Mouse (Mus musculus) thymus, adult 2 months (tissue): ENCODE measurements around the gene Adamts18. TPM values are rescaled to one million over a fixed set of nuclear protein-coding genes. Genes with fewer than 3 reads are reported as not detected.

Experiments used
- DNase-seq: peaks from one replicate; pipeline ENCODE4 v3.0.0; 2021
- H3K27ac ChIP-seq: fragments of 200-500 bp; 2 replicates; pipeline ENCODE4 v1.5.1; 2012; ENCODE audit warnings: low read length, control low read depth; ENCODE audit not compliant: control insufficient read depth, insufficient read depth
- H3K27me3 ChIP-seq: fragments of 200-500 bp; 2 replicates; pipeline ENCODE4 v1.6.1; 2012; ENCODE audit warnings: mild to moderate bottlenecking, low read length, moderate library complexity, mixed read lengths; ENCODE audit not compliant: control insufficient read depth, insufficient read depth
- H3K36me3 ChIP-seq: fragments of 200-500 bp; 2 replicates; pipeline ENCODE4 v1.6.1; 2012; ENCODE audit warnings: mild to moderate bottlenecking, low read length, moderate library complexity; ENCODE audit not compliant: control insufficient read depth, insufficient read depth
- H3K4me1 ChIP-seq: fragments of 200-500 bp; replicated peaks from 2 replicates; pipeline ENCODE4 v1.6.1; 2012; ENCODE audit warnings: low read length; ENCODE audit not compliant: control insufficient read depth, insufficient read depth
- H3K4me3 ChIP-seq: fragments of 200-500 bp; 2 replicates; pipeline ENCODE4 v1.5.1; 2012; ENCODE audit warnings: mild to moderate bottlenecking, low read length, control low read depth, moderate library complexity; ENCODE audit not compliant: control insufficient read depth, insufficient read depth
- CTCF ChIP-seq: fragments of 200-500 bp; IDR thresholded peaks from 2 replicates; pipeline ENCODE4 v1.5.1; 2012; ENCODE audit warnings: mild to moderate bottlenecking, control low read depth, low read length, moderate library complexity, borderline replicate concordance; ENCODE audit not compliant: control insufficient read depth, poor library complexity, insufficient read depth; ENCODE audit errors: extremely low read depth
- POLR2A ChIP-seq: fragments of 200-500 bp; IDR thresholded peaks from 2 replicates; pipeline ENCODE4 v1.6.1; 2012; ENCODE audit warnings: mild to moderate bottlenecking, low read length, control low read depth, moderate library complexity; ENCODE audit not compliant: control insufficient read depth, poor library complexity, insufficient read depth; ENCODE audit errors: extremely low read depth
- WGBS: fragments of 180-500 bp; shearing (Covaris S2); methylation state at CpG from one replicate; pipeline ENCODE4 v1.1.7; 2018; 5-methylcytosine and 5-hydroxymethylcytosine counted together
- polyA plus RNA-seq: library from polyadenylated mRNA; depleted of rRNA; stranded (reverse); fragments of >200 nt; gene quantifications from 2 replicates; pipeline ENCODE4 v1.2.3, GENCODE M21; 2012

The Adamts18 gene
- polyA plus RNA-seq, 1 experiment, result 0.74 TPM

GRCm38 (mm10) chr8:113725331-113725730 lies 123.2 kb downstream of the Adamts18 start:
- no peak overlapping the region for H3K27ac ChIP-seq
- 89% methylated on average over 8 of the region's 8 CpGs for WGBS

GRCm38 (mm10) chr8:113723873-113724538 lies 124.5 kb downstream of the Adamts18 start:
- Histone ChIP-seq H3K4me3 (no peak overlapping the region), H3K27me3 (no peaks in the 10 kb centered on the region), H3K36me3 (no peaks in the 10 kb centered on the region), H3K4me1 (no peaks in the 10 kb centered on the region), H3K27ac (no peak overlapping the region)
- no peak for DNase-seq
- TF ChIP-seq POLR2A, result no peak
- TF ChIP-seq CTCF, result no peak
- 36% methylated on average over 5 of the region's 5 CpGs for WGBS

More at GRCm38 (mm10) chr8:113725331-113725730, 123.2 kb downstream of the Adamts18 start:
- H3K4me1 ChIP-seq, result no peaks in the 10 kb centered on the region
- no peak for DNase-seq
- no peak overlapping the region for H3K4me3 ChIP-seq
- TF ChIP-seq POLR2A (no peak), CTCF (no peak)
- H3K27me3 ChIP-seq, result no peaks in the 10 kb centered on the region
- H3K36me3 ChIP-seq, result no peaks in the 10 kb centered on the region

- Histone ChIP-seq H3K36me3 (no peaks in the 10 kb centered on the region), H3K27ac (no peak overlapping the region), H3K27me3 (no peaks in the 10 kb centered on the region), H3K4me3 (no peak overlapping the region), H3K4me1 (no peaks in the 10 kb centered on the region)
- WGBS, result 77% methylated on average over 13 of the region's 13 CpGs
- DNase-seq, result no peak
- TF ChIP-seq CTCF (no peak), POLR2A (no peak)
Measured at GRCm38 (mm10) chr8:113721459-113721858, 127.1 kb downstream of the Adamts18 start.

- Histone ChIP-seq H3K4me3 (no peak overlapping the region), H3K4me1 (no peaks in the 10 kb centered on the region), H3K36me3 (no peaks in the 10 kb centered on the region), H3K27me3 (no peaks in the 10 kb centered on the region), H3K27ac (no peak overlapping the region)
- TF ChIP-seq CTCF (no peak), POLR2A (no peak)
- no peak for DNase-seq
- 74% methylated on average over 7 of the region's 7 CpGs for WGBS
Measured at GRCm38 (mm10) chr8:113704968-113705367, 143.6 kb downstream of the Adamts18 start.

- no peaks in the 10 kb centered on the region for H3K27me3 ChIP-seq
- TF ChIP-seq CTCF (no peak), POLR2A (no peak)
- no peak overlapping the region for H3K4me3 ChIP-seq
- no peaks in the 10 kb centered on the region for H3K4me1 ChIP-seq
- WGBS, result 89% methylated on average over 14 of the region's 14 CpGs
- H3K36me3 ChIP-seq, result no peaks in the 10 kb centered on the region
- no peak for DNase-seq
- no peak overlapping the region for H3K27ac ChIP-seq
Measured at GRCm38 (mm10) chr8:113691622-113692343, 156.8 kb downstream of the Adamts18 start.

GRCm38 (mm10) chr8:113688543-113688915 lies 160.0 kb downstream of the Adamts18 start:
- TF ChIP-seq POLR2A (no peak), CTCF (no peak)
- DNase-seq, result no peak
- Histone ChIP-seq H3K27ac (no peak overlapping the region), H3K4me3 (no peak overlapping the region), H3K27me3 (no peaks in the 10 kb centered on the region), H3K4me1 (no peaks in the 10 kb centered on the region), H3K36me3 (no peaks in the 10 kb centered on the region)
- WGBS, result 45% methylated on average over 8 of the region's 8 CpGs

- TF ChIP-seq POLR2A (no peak), CTCF (no peak)
- Histone ChIP-seq H3K27ac (no peak overlapping the region), H3K4me1 (no peaks in the 10 kb centered on the region), H3K36me3 (no peaks in the 10 kb centered on the region), H3K4me3 (no peak overlapping the region), H3K27me3 (no peaks in the 10 kb centered on the region)
- DNase-seq, result no peak
- 54% methylated on average over 17 of the region's 17 CpGs for WGBS
Measured at GRCm38 (mm10) chr8:113687889-113688542, 160.5 kb downstream of the Adamts18 start.
